Mouse (Mus musculus): ENCODE results near the gene Dop1b. TPM values are rescaled to one million over a fixed set of nuclear protein-coding genes. Genes with fewer than 3 reads are reported as not detected.

The Dop1b gene
- polyA plus RNA-seq, 1 experiment from 2014 or later: 21.6 TPM

GRCm38 (mm10) chr16:93709217-93709616 is 2.5 kb upstream of the Dop1b start:
- H3K4me1 ChIP-seq (ENCODE audit: control insufficient read depth, low read depth, low read length): peaks cover 18% of the 10 kb centered on the region
- no peak overlapping the region for H3K9ac ChIP-seq (ENCODE audit: low read depth, low read length)
- no peak overlapping the region for H3K27ac ChIP-seq (ENCODE audit: low read length)
- H3K27me3 ChIP-seq (ENCODE audit: control insufficient read depth, insufficient read depth, low read depth, low read length): no peaks in the 10 kb centered on the region
- no peak overlapping the region for H3K4me3 ChIP-seq (ENCODE audit: low read depth, low read length)
- no peak overlapping the region for H3K4me2 ChIP-seq (ENCODE audit: low read depth, low read length)
- WGBS (ENCODE audit: insufficient replicate concordance): 78% methylated on average over 1 of the region's 1 CpGs
- ATAC-seq (ENCODE audit: low read depth): no peak
- H3K36me3 ChIP-seq (ENCODE audit: control insufficient read depth, insufficient read depth): no peaks in the 10 kb centered on the region
- H3K9me3 ChIP-seq (replicated peaks; ENCODE audit: control insufficient read depth, low read length): no peaks in the 10 kb centered on the region

GRCm38 (mm10) chr16:93710924-93711323 is 780 bp upstream of the Dop1b start:
- peak overlapping the region; percentile 90 for H3K4me3 ChIP-seq (ENCODE audit: low read depth, low read length)
- peaks cover 31% of the 10 kb centered on the region for H3K4me1 ChIP-seq (ENCODE audit: control insufficient read depth, low read depth, low read length)
- peak; percentile 9 for ATAC-seq (ENCODE audit: low read depth)
- WGBS (ENCODE audit: insufficient replicate concordance): 0% methylated on average over 11 of the region's 11 CpGs
- H3K27me3 ChIP-seq (ENCODE audit: control insufficient read depth, insufficient read depth, low read depth, low read length): no peaks in the 10 kb centered on the region
- peak overlapping the region; percentile 82 for H3K27ac ChIP-seq (ENCODE audit: low read length)
- H3K9me3 ChIP-seq (replicated peaks; ENCODE audit: control insufficient read depth, low read length): no peaks in the 10 kb centered on the region
- H3K9ac ChIP-seq (ENCODE audit: low read depth, low read length): peak overlapping the region; percentile 30; the same call in 1 of the 2 replicates
- H3K4me2 ChIP-seq (ENCODE audit: low read depth, low read length): peak overlapping the region; percentile 62
- no peaks in the 10 kb centered on the region for H3K36me3 ChIP-seq (ENCODE audit: control insufficient read depth, insufficient read depth)

GRCm38 (mm10) chr16:93712189-93712885 is 633 bp downstream of the Dop1b start:
- Histone ChIP-seq H3K4me2 (ENCODE audit: low read depth, low read length) (peak overlapping the region; percentile 99), H3K9ac (ENCODE audit: low read depth, low read length) (peak overlapping the region; percentile 97), H3K4me3 (ENCODE audit: low read depth, low read length) (peak overlapping the region; percentile 90), H3K4me1 (ENCODE audit: control insufficient read depth, low read depth, low read length) (peaks cover 33% of the 10 kb centered on the region), H3K36me3 (ENCODE audit: control insufficient read depth, insufficient read depth) (no peaks in the 10 kb centered on the region), H3K27me3 (ENCODE audit: control insufficient read depth, insufficient read depth, low read depth, low read length) (no peaks in the 10 kb centered on the region), H3K9me3 (replicated peaks; ENCODE audit: control insufficient read depth, low read length) (no peaks in the 10 kb centered on the region), H3K27ac (ENCODE audit: low read length) (peak overlapping the region; percentile 92)
- ATAC-seq (ENCODE audit: low read depth): peak; percentile 30
- 4% methylated on average over 31 of the region's 31 CpGs for WGBS (ENCODE audit: insufficient replicate concordance)

- Histone ChIP-seq H3K4me2 (ENCODE audit: low read depth, low read length) (peak overlapping the region; percentile 99), H3K27me3 (ENCODE audit: control insufficient read depth, insufficient read depth, low read depth, low read length) (no peaks in the 10 kb centered on the region), H3K9me3 (replicated peaks; ENCODE audit: control insufficient read depth, low read length) (no peaks in the 10 kb centered on the region), H3K4me3 (ENCODE audit: low read depth, low read length) (peak overlapping the region; percentile 90), H3K9ac (ENCODE audit: low read depth, low read length) (peak overlapping the region; percentile 97), H3K4me1 (ENCODE audit: control insufficient read depth, low read depth, low read length) (peaks cover 37% of the 10 kb centered on the region), H3K27ac (ENCODE audit: low read length) (peak overlapping the region; percentile 92), H3K36me3 (ENCODE audit: control insufficient read depth, insufficient read depth) (no peaks in the 10 kb centered on the region)
- 64% methylated on average over 7 of the region's 7 CpGs for WGBS (ENCODE audit: insufficient replicate concordance)
- ATAC-seq (ENCODE audit: low read depth): no peak
Measured at GRCm38 (mm10) chr16:93712966-93713365, 1.3 kb downstream of the Dop1b start.

GRCm38 (mm10) chr16:93714426-93714825 is 2.7 kb downstream of the Dop1b start:
- H3K4me2 ChIP-seq (ENCODE audit: low read depth, low read length): peak overlapping the region; percentile 30
- peaks cover 37% of the 10 kb centered on the region for H3K4me1 ChIP-seq (ENCODE audit: control insufficient read depth, low read depth, low read length)
- no peak overlapping the region for H3K4me3 ChIP-seq (ENCODE audit: low read depth, low read length)
- no peaks in the 10 kb centered on the region for H3K27me3 ChIP-seq (ENCODE audit: control insufficient read depth, insufficient read depth, low read depth, low read length)
- H3K9me3 ChIP-seq (replicated peaks; ENCODE audit: control insufficient read depth, low read length): no peaks in the 10 kb centered on the region
- H3K27ac ChIP-seq (ENCODE audit: low read length): peak overlapping the region; percentile 31; the same call in 1 of the 2 replicates
- ATAC-seq (ENCODE audit: low read depth): no peak
- 25% methylated on average over 5 of the region's 5 CpGs for WGBS (ENCODE audit: insufficient replicate concordance)
- no peaks in the 10 kb centered on the region for H3K36me3 ChIP-seq (ENCODE audit: control insufficient read depth, insufficient read depth)
- no peak overlapping the region for H3K9ac ChIP-seq (ENCODE audit: low read depth, low read length)

- WGBS (ENCODE audit: insufficient replicate concordance): 61% methylated on average over 6 of the region's 6 CpGs
- Histone ChIP-seq H3K27ac (ENCODE audit: low read length) (peak overlapping the region; percentile 28; the same call in 1 of the 2 replicates), H3K4me1 (ENCODE audit: control insufficient read depth, low read depth, low read length) (peaks cover 37% of the 10 kb centered on the region), H3K4me3 (ENCODE audit: low read depth, low read length) (peak overlapping the region; percentile 38), H3K9ac (ENCODE audit: low read depth, low read length) (no peak overlapping the region), H3K36me3 (ENCODE audit: control insufficient read depth, insufficient read depth) (no peaks in the 10 kb centered on the region), H3K9me3 (replicated peaks; ENCODE audit: control insufficient read depth, low read length) (no peaks in the 10 kb centered on the region), H3K4me2 (ENCODE audit: low read depth, low read length) (peak overlapping the region; percentile 22; the same call in 1 of the 2 replicates), H3K27me3 (ENCODE audit: control insufficient read depth, insufficient read depth, low read depth, low read length) (no peaks in the 10 kb centered on the region)
- ATAC-seq (ENCODE audit: low read depth): no peak
Measured at GRCm38 (mm10) chr16:93715826-93716225, 4.1 kb downstream of the Dop1b start.

- H3K9ac ChIP-seq (ENCODE audit: low read depth, low read length): 0 out of 2 replicates have a peak overlapping the region, but pooled peaks have one; percentile 7
Measured at GRCm38 (mm10) chr16:93717299-93717703, 5.6 kb downstream of the Dop1b start.

GRCm38 (mm10) chr16:93721771-93722170 is 10.1 kb downstream of the Dop1b start:
- H3K9me3 ChIP-seq (replicated peaks; ENCODE audit: control insufficient read depth, low read length): no peaks in the 10 kb centered on the region
- no peak overlapping the region for H3K4me3 ChIP-seq (ENCODE audit: low read depth, low read length)
- peaks cover 19% of the 10 kb centered on the region for H3K4me1 ChIP-seq (ENCODE audit: control insufficient read depth, low read depth, low read length)
- no peaks in the 10 kb centered on the region for H3K27me3 ChIP-seq (ENCODE audit: control insufficient read depth, insufficient read depth, low read depth, low read length)
- no peak overlapping the region for H3K4me2 ChIP-seq (ENCODE audit: low read depth, low read length)
- no peak overlapping the region for H3K27ac ChIP-seq (ENCODE audit: low read length)
- WGBS (ENCODE audit: insufficient replicate concordance): 47% methylated on average over 5 of the region's 5 CpGs
- no peaks in the 10 kb centered on the region for H3K36me3 ChIP-seq (ENCODE audit: control insufficient read depth, insufficient read depth)
- no peak overlapping the region for H3K9ac ChIP-seq (ENCODE audit: low read depth, low read length)
- ATAC-seq (ENCODE audit: low read depth): no peak

More at GRCm38 (mm10) chr16:93717299-93717703, 5.6 kb downstream of the Dop1b start:
- Histone ChIP-seq H3K4me3 (ENCODE audit: low read depth, low read length) (peak overlapping the region; percentile 12; the same call in 1 of the 2 replicates), H3K36me3 (ENCODE audit: control insufficient read depth, insufficient read depth) (no peaks in the 10 kb centered on the region), H3K27me3 (ENCODE audit: control insufficient read depth, insufficient read depth, low read depth, low read length) (no peaks in the 10 kb centered on the region), H3K4me2 (ENCODE audit: low read depth, low read length) (peak overlapping the region; percentile 33; the same call in 1 of the 2 replicates), H3K27ac (ENCODE audit: low read length) (peak overlapping the region; percentile 4), H3K4me1 (ENCODE audit: control insufficient read depth, low read depth, low read length) (peaks cover 40% of the 10 kb centered on the region), H3K9me3 (replicated peaks; ENCODE audit: control insufficient read depth, low read length) (no peaks in the 10 kb centered on the region)
- ATAC-seq (ENCODE audit: low read depth): peak; percentile 81
- 40% methylated on average over 5 of the region's 5 CpGs for WGBS (ENCODE audit: insufficient replicate concordance)

- Histone ChIP-seq H3K9ac (ENCODE audit: low read depth, low read length) (no peak overlapping the region), H3K9me3 (replicated peaks; ENCODE audit: control insufficient read depth, low read length) (no peaks in the 10 kb centered on the region), H3K4me1 (ENCODE audit: control insufficient read depth, low read depth, low read length) (peaks cover 12% of the 10 kb centered on the region), H3K27me3 (ENCODE audit: control insufficient read depth, insufficient read depth, low read depth, low read length) (no peaks in the 10 kb centered on the region), H3K4me3 (ENCODE audit: low read depth, low read length) (no peak overlapping the region), H3K36me3 (ENCODE audit: control insufficient read depth, insufficient read depth) (no peaks in the 10 kb centered on the region), H3K27ac (ENCODE audit: low read length) (no peak overlapping the region), H3K4me2 (ENCODE audit: low read depth, low read length) (no peak overlapping the region)
- 53% methylated on average over 2 of the region's 2 CpGs for WGBS (ENCODE audit: insufficient replicate concordance)
- no peak for ATAC-seq (ENCODE audit: low read depth)
Measured at GRCm38 (mm10) chr16:93722476-93722875, 10.8 kb downstream of the Dop1b start.

Data from liver, embryonic 16.5 days (tissue).